Mouse (Mus musculus) kidney, postnatal 10 days (tissue): ENCODE measurements around the gene Mrpl41.
A peak's percentile ranks its signal among the peaks of the same experiment; 100 is the strongest.
"Not testable (repeated sequence)": the region's sequence is repeated elsewhere in the genome, so short reads cannot be mapped to it uniquely, and the experiment has no call there.

Experiments used
- DNase-seq: peaks from one replicate; pipeline ENCODE4 v3.0.0; 2021; ENCODE audit warnings: mixed read lengths

Gene Mrpl41

DNA sequence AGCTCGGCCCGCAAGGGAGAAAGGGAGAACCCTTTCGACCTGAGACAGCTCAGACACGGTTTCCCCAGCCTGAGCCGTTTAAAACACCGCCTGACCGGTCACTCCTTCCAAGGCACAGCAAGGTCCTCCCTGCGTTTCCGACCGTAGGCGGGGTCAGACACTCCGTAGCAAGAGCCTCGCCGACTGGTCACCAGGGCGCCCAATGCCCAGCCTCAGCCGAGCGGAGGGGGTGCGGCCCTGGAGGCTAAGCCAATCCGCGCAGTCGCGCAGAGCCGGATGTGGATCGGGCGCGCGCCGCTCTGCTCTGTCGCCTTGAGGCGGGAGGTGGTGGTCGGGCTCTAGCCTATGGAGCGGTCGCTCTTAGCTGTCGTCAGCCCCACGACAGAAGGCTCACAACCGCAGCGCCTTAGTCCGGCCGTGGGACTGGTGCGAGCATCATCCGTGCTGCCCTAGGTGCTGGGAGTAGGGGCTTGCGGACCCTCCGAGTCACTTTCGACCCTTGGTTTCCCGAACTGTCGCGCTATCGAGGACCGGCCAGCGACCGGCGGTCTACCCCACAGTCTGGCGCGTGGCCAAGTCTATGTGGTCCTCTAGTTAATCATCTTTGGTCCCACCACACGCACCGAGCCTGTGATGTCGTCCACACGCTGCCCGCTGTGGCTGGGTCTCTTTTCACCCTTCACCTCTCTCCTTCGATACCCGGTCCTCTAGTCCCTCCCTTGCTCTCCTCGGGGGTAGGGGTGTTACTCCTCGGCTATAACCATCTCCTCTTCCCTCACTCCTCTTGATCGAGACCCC is at the start of gene Mrpl41:
Gene Mrpl41, minus strand, starts transcription at position 193 of the 798 bp plus-strand sequence.
- peak; percentile 99 for DNase-seq

DNA sequence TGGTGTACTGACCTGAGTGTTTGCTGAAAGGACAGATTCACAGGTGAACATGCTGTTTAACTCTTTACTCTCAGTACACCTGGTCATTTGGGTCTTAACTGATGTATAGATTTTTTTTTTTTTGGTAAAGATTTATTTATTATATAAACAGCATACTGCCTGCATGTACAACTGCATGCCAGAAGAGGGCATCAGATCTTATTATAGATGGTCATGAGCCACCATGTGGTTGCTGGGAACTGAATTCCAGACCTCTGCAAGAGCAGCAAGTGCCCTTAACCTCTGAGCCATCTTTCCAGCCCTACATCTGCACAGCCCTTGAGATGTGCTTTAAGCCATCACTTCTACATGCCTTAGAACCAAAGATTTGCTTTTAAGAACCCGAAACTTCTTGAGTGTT is 47.8 kb upstream of the Mrpl41 start:
- DNase-seq = no peak

DNA sequence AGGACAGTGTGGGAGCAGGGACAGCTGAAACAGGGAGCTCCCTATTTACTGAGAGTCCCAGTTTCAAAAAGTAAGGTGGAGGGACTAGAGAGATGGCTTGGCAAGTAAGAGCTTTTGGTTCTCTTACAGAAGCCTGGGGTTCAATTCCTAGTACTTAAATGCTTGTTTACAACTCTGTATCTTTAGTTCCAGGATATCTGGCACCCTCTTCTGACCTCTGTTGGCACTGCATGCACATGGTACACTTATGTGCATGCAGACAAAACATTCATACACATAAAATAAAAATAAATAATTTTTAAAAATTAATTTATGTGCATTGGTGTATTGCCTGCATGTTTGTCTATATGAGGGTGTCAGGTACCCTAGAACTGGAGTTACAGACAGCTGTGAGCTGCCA is 33.4 kb upstream of the Mrpl41 start:
- no peak for DNase-seq

DNA sequence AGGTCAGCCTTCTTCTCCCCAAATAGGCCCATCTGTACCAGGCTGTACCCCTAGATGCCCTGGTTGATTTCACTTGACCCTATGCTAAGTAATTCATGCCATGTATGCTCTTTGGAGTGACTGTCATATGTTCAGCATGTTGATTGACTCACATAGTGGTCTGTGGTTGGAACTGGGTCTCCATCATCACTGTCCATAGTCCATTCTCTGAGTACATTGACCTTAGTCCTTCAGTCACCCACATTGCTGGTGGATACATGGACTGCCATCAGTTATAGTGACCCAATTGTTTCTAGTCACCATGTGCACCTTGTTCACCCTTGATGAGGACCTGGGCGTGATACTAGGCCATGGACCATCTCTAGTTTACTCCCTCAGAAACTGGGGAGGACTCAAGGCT is 31.9 kb upstream of the Mrpl41 start:
- DNase-seq = no peak

DNA sequence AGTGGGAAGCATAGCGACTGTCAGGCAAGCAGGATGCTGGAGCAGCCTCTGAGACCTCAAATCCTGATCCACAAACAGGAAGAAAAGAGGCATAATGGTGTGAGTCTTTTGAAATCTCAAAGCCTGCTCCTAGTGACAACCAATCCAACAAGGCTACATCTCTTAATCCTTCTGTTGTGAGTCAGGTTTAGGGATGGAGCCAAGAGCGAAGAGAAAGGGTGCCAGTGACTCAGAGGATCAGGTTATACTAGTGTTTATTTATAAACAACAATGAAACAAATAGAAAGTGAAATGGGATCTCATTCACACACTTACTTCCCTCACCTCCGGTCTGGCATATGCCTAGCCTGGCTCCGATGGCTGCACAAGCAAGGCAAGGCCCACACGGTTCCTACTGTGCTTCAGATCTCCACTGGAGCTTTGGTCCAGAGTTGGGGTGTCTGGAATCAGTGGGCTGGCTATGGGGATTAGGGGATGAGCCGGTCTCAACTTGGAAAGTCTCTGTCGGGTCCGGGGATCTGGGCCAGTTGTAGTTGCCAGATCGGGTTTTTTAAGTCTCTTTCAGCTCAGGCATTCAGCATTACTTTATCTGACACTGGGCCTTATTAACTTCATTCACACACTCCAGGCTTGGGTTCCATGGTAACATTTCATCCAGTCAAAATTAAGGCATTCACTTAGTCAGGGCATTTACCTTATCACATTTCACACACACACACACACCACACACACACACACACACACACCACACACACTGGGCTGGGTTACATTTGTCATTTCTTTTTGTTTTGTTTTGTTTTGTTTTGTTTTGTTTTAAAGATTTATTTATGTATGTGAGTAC is 29.3 kb upstream of the Mrpl41 start:
- no peak for DNase-seq

DNA sequence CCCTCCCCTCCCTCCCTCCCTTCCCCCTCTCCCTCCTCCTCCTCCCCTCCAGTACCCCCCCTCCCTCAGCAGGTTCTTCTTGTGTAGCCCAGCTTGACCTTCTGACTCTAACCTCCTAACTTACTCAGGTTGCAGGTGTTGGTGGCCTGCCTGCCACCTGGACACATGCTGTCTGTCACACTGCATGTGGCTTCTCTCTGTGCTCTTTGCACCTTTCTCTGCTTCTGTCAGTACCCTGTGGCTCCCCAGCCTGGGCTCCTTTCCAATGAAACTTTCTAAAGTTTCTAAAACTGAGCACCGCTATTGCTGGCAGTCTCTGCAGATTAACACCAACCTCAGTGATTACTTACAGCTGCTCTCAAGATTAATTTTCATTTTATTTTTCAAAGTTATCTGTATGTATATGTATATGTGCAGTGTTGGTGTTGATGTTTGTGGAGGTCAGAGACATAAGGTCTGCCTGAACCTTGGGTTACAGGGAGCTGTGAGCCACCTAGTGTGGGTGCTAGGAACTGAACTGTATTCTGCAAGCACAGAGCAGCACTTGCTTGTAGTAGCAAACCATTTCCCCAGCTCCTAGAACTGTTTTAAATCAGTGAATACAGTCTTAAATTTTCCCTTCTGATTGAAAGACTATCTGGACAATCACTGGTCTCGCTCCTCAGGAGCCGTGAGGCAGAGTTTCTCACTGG is 25.8 kb upstream of the Mrpl41 start:
- peak; percentile 66 for DNase-seq

DNA sequence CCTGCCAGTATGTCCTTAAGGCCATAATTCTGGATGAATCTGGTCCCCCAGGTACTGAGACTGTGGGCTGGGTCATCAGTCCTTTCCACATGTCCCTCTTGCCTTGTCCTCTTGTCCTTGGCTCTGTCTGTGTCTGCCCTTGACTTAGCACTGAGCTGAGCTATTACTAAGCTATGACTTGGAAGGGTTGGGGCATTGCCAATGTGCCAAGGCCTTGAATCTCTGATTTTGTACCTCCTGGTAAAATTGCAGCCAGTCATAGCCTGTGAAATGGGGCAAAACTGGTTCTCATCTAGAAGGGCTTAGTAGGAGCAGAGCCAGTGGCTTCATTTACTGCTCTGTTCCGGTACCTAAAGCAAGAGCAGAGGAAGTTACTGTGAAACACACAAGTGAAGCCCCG is 21.6 kb upstream of the Mrpl41 start:
- no peak for DNase-seq

DNA sequence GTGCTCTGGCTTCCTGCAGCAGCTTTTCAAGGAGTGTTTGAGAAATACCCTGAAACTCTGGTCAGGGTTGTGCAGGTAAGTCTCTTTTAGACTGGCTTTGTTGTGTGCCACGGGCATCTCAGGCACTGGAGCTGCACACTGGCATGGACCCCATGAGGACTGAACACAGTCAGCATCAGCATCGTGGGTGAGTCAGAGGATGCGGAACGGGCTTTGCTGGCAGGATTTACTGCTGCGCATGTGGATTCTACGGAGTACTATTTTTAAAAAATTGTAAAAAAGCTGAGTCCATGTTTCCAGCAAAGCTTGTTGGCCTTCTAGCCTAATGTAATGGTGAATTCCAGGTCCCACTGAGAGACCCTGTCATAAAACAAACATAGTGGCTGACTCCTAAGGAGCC is 20.4 kb upstream of the Mrpl41 start:
- DNase-seq = no peak

DNA sequence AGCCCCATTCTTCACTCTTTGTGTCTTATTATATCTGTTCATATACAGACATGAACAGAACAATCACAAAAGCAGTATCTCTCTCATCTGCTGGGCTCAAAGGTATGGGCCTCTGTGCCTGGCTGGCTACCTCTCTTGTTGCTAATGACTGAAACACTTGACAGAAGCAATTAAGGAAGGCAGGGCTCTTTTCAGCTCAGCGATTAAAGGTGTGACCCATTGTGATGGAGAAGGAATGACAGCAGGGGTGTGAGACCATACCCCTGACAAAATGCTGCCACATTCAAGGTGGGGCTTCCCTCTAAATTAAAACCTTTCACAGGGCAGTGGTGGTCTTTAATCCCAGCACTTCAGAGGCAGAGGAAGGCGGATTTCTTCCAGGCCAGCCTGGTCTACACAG is 12.9 kb upstream of the Mrpl41 start:
- no peak for DNase-seq

DNA sequence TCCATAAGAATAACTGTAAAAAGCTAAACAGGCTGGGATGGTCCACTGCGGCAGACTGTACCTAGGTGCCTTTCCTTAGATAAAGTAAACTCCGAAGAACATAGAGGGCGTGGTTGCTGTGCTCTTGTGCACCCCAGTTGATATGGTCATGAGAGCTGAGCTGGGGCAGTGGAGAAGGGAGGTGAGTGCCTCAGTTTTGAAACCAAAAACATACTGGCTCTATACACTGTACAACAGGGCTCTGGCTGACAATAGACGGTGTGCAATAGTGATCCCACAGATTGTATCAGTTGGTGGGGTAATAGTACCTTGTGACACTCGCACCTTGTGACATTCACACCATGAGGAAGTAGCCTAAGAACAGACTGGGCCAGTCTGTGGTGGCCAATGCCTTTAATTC is 2.1 kb upstream of the Mrpl41 start:
- no peak for DNase-seq

DNA sequence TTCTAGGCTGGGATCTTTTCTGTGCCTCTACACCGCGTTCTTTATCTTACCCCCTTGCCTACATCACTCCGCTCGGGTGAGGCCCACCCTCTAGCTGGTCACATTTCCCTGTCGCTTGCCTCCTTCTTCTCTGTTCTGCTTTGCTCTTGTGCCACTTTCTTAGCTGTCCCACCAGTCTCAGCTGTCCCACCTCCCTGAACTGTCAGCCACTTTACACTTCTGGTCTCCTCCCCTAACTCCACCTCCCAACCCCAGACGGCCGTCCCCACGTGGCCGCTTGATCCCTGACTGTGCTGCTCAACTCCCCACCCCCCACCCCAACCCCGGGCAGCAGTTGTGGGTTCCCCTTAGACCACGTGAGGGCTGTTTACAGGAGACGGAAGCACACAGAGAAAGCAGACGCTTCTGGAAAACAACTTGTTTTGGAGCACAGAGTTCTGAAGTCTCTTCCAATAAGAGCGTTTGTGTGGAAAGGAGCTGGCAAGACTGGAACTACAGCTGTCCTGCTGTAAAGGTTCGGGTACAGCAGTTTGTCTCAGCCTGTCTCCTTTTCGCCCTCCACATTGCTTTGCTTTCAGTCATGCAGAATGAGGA is 903 bp upstream of the Mrpl41 start, which contains the start of gene Pnpla7:
Gene Pnpla7, plus strand, starts transcription at position 330 of the 594 bp plus-strand sequence.
- DNase-seq = peak; percentile 88

DNA sequence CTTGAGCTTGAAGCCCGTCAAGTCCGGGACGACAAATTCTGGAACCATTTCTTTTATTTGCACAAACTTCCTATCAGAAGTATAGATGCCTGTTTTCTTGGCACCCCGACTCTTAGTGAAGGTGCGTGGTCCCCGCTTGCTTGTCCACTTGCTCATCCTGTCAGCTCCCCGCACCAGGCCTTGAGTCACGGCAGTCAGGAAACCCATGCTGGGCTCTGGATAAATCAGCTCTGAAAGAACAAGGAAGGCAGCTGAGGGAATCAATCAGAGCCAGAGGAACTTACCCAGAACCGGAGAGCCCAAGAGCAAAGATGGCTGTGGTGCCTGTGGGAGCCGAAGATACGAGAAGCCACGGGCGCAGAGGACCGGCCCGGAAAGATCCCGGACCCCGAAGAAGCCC is 446 bp downstream of the Mrpl41 start:
- DNase-seq = not testable (repeated sequence)

DNA sequence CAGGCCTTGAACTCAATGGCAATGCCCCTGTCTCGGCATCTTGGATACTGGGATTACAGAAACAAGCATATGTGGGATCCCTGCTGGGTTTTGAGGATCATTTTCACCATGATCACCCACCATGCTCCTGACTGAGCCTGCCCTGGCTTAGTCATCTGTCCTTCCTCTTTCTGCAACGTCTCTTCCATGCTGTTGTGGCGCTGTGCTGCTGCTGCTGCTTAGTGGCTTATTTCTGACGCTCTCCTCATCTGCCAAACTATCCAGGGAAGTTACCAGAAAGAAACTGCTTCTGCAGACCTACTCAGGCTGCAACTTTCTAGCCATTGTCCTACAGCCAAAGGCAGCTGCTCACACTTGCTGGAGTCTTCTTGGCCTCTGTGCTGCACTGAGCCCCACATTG is 4.5 kb downstream of the Mrpl41 start:
- no peak for DNase-seq

DNA sequence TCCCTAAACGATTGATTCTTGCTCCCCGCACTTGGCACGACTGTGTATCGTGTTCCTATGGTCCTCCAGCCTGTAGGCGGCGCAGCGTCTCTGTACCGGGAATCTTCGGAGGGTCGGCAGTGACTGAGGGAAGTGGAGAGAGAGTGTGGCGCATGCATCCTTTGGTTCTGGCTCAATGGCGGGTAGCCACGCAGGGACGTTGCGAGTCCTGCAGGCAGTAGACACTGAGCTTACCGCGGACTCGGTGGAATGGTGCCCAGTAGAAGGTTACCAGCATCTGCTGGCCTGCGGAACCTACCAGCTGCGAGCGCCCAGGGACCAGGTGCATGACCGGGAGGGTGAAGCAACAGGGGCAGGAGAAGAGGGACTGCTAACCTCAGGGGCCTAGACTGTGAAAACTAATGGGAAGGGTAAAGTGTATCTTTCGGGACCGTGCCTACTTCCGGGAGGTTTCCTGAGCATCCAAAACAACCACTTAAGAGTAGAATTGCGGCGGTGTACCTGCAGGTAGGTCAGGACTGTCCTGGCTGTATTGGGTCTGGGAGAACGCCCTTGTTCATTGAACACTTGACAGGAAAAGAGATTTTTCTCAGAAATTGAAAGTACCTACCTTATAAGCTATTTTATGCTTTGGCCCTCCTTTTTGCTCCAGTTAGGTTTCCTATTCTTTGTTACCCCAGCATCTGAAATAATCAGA is 12.4 kb downstream of the Mrpl41 start, which contains the start of gene Dph7:
Gene Dph7, plus strand, starts transcription at position 97 of the 697 bp plus-strand sequence.
- peak; percentile 91 for DNase-seq

DNA sequence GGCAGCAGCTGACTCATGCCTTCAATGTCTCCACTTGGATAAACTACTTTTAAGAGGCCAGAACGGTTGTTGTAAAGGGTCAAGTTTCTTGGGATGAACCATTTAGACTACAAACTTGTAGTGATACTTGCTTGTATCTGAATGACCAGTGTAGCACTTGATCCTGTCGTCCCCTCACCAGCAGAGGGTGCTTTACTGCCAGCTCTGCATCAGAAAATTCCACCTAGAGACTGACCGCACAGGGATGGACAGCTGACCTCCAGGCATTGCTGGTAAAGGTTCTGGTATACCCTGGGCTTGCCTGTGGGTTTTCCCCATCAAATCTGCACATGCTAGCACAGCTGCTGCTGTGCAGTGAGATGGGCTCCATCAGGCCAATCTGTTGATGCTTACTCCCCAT is 14.0 kb downstream of the Mrpl41 start:
- peak; percentile 61 for DNase-seq

DNA sequence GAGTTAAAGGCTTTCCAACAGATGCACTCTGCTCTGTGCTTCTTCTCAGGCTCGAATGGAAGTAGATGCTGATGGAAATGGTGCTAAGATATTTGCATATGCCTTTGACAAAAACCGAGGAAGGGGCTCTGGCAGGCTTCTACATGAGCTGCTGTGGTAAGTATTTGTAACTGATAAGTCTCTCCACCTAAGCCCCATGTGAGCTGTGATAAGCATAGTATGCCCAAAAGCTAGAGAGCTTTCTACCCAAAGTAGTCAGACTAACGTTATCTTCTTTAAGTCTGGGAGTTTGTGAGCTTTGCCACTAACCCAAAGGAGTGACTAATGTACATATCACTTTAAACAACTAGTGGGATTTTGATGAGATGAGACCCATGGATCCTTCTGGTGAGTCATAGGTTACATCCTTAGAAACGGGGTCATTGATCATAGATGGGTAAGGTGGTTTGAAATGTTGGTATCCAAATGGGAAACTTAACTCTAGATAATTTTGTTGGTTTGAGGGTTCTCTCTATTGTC is 22.3 kb downstream of the Mrpl41 start:
- DNase-seq = no peak

DNA sequence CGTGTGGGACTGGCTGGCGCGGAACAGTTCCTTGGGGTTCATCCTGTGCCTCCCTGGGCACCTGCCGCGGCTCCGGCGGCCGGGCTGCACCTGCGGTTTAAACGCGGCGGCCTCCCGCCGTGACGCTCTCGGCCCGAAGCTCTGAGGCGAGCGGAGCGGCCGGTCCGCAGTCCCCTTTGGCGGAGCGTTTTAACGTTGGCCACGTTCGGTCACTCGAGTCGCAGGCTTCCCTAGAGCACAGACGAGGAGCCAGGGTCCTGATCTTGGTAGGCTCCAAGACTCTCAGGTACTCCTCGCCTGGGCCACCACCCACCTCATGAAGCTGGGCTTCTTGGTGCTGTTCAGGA is 24.7 kb downstream of the Mrpl41 start:
- no peak for DNase-seq

DNA sequence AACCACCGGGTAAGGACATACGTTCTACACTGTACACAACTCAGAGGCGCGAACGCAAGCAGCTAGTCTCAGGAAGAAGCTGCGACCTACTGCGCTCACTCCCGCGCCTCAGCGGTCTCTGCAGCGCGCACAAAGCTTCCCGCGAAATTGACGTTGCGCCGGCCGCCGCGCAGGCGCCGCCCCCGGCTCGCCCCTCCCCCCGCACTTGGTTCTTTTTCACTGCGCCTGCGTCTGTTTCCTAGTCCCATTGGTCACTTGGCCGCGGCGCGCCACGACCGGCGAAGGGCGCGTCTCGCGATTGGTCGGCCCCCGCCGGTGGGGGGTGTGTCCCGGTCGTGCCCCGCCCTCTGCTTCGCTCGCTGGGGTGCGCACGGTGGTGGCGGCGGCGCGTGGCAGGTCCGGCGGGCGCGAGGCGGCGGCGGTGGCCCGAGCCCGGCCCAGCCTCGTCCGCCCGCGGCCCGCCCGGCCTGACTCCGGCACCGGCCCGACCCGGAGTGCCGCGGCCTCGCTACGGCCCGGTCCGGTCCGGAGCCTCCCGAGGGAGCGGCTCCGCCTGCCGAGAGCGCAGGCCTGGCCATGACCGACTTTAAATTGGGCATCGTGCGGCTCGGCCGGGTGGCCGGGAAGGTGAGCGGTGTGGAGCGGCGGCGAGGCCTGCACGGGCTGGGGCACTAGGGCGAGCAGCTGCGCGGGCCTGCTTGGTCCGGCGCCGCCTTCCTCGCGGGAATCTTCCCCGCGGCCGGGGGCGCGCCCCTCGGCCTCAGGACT is 25.3 kb downstream of the Mrpl41 start, which contains the start of gene Zmynd19:
Gene Zmynd19, plus strand, starts transcription at position 372 of the 768 bp plus-strand sequence.
- DNase-seq = peak; percentile 99

DNA sequence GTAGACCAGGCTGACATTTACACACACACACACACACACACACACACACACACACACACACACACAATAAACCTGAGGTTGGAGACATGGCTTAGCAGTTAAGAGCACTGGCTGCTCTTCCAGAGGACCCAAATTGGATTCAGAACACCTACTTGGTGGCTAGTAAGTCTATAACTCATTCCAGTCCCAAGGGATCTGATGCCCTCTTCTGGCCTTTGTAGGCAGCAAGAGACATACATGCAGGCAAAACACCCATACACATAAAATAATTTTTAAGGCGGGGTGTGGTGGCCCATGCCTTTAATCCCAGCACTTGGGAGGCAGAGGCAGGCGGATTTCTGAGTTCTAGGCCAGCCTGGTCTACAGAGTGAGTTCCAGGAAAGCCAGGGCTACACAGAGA is 30.6 kb downstream of the Mrpl41 start:
- DNase-seq = peak; percentile 58

DNA sequence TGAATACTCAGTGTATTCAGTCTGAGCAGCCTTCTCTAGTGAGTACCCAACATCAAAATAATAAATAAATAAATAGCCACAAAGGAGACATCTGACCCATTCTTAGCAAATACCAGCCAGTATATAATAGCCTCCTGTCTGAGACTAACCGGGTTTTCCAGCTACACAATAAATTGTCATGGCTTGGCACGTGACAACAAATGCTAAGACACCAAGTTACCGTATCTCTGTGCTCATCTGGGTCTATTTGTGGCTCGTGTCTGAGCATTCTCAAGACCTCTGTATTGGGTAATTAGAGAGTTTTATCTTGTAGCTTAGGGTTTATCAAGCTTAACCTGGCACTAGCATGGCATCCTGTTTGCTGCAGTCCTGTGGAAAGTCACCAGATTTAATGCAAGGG is 32.8 kb downstream of the Mrpl41 start:
- no peak for DNase-seq
